Mouse (Mus musculus): ENCODE measurements around the gene Acap2. TPM values are rescaled to one million over a fixed set of nuclear protein-coding genes. Genes with fewer than 3 reads are reported as not detected.

The Acap2 gene
- polyA plus RNA-seq, 1 experiment, result 53.1 TPM

GRCm38 (mm10) chr16:31211503-31211902 is 10.5 kb upstream of the Acap2 start:
- TF ChIP-seq POLR2A (IDR thresholded peaks at IDR 0.05; ENCODE audit: extremely low read depth, insufficient read depth, low read length), result no peak
- TF ChIP-seq CTCF (IDR thresholded peaks at IDR 0.05; ENCODE audit: extremely low read depth, insufficient read depth, low read length), result no peak
- H3K27ac ChIP-seq (ENCODE audit: insufficient read depth, low read length), result no peak overlapping the region
- no peaks in the 10 kb centered on the region for H3K4me1 ChIP-seq (ENCODE audit: control insufficient read depth, insufficient read depth, low read length)
- H3K4me3 ChIP-seq (ENCODE audit: insufficient read depth, low read length), result no peak overlapping the region

GRCm38 (mm10) chr16:31210453-31210852 is 9.4 kb upstream of the Acap2 start:
- TF ChIP-seq CTCF (IDR thresholded peaks at IDR 0.05; ENCODE audit: extremely low read depth, insufficient read depth, low read length) (no peak), POLR2A (IDR thresholded peaks at IDR 0.05; ENCODE audit: extremely low read depth, insufficient read depth, low read length) (no peak)
- H3K4me1 ChIP-seq (ENCODE audit: control insufficient read depth, insufficient read depth, low read length), result no peaks in the 10 kb centered on the region
- no peak overlapping the region for H3K4me3 ChIP-seq (ENCODE audit: insufficient read depth, low read length)
- H3K27ac ChIP-seq (ENCODE audit: insufficient read depth, low read length), result no peak overlapping the region

GRCm38 (mm10) chr16:31209911-31210310 is 8.9 kb upstream of the Acap2 start:
- no peak overlapping the region for H3K27ac ChIP-seq (ENCODE audit: insufficient read depth, low read length)
- TF ChIP-seq CTCF (IDR thresholded peaks at IDR 0.05; ENCODE audit: extremely low read depth, insufficient read depth, low read length) (no peak), POLR2A (IDR thresholded peaks at IDR 0.05; ENCODE audit: extremely low read depth, insufficient read depth, low read length) (no peak)
- no peak overlapping the region for H3K4me3 ChIP-seq (ENCODE audit: insufficient read depth, low read length)
- H3K4me1 ChIP-seq (ENCODE audit: control insufficient read depth, insufficient read depth, low read length), result no peaks in the 10 kb centered on the region

- Histone ChIP-seq H3K27ac (ENCODE audit: insufficient read depth, low read length) (no peak overlapping the region), H3K4me3 (ENCODE audit: insufficient read depth, low read length) (no peak overlapping the region), H3K4me1 (ENCODE audit: control insufficient read depth, insufficient read depth, low read length) (no peaks in the 10 kb centered on the region)
- no peak for TF ChIP-seq CTCF (IDR thresholded peaks at IDR 0.05; ENCODE audit: extremely low read depth, insufficient read depth, low read length)
- no peak for TF ChIP-seq POLR2A (IDR thresholded peaks at IDR 0.05; ENCODE audit: extremely low read depth, insufficient read depth, low read length)
These were observed 4.7 kb upstream of the Acap2 start for GRCm38 (mm10) chr16:31205726-31206125.

- no peak overlapping the region for H3K4me3 ChIP-seq (ENCODE audit: insufficient read depth, low read length)
These were observed 4.1 kb upstream of the Acap2 start for GRCm38 (mm10) chr16:31205187-31205586.

GRCm38 (mm10) chr16:31204216-31204615 is 3.2 kb upstream of the Acap2 start:
- no peaks in the 10 kb centered on the region for H3K4me1 ChIP-seq (ENCODE audit: control insufficient read depth, insufficient read depth, low read length)
- TF ChIP-seq POLR2A (IDR thresholded peaks at IDR 0.05; ENCODE audit: extremely low read depth, insufficient read depth, low read length) (no peak), CTCF (IDR thresholded peaks at IDR 0.05; ENCODE audit: extremely low read depth, insufficient read depth, low read length) (no peak)
- no peak overlapping the region for H3K27ac ChIP-seq (ENCODE audit: insufficient read depth, low read length)
- no peak overlapping the region for H3K4me3 ChIP-seq (ENCODE audit: insufficient read depth, low read length)

More at GRCm38 (mm10) chr16:31205187-31205586, 4.1 kb upstream of the Acap2 start:
- no peak overlapping the region for H3K27ac ChIP-seq (ENCODE audit: insufficient read depth, low read length)
- H3K4me1 ChIP-seq (ENCODE audit: control insufficient read depth, insufficient read depth, low read length), result no peaks in the 10 kb centered on the region
- TF ChIP-seq POLR2A (IDR thresholded peaks at IDR 0.05; ENCODE audit: extremely low read depth, insufficient read depth, low read length) (no peak), CTCF (IDR thresholded peaks at IDR 0.05; ENCODE audit: extremely low read depth, insufficient read depth, low read length) (no peak)

GRCm38 (mm10) chr16:31201704-31202103 is 659 bp upstream of the Acap2 start:
- Histone ChIP-seq H3K27ac (ENCODE audit: insufficient read depth, low read length) (no peak overlapping the region), H3K4me3 (ENCODE audit: insufficient read depth, low read length) (no peak overlapping the region)

GRCm38 (mm10) chr16:31199926-31200789 is 887 bp downstream of the Acap2 start:
- Histone ChIP-seq H3K27ac (ENCODE audit: insufficient read depth, low read length) (peak overlapping the region; percentile 92), H3K4me1 (ENCODE audit: control insufficient read depth, insufficient read depth, low read length) (peaks cover 5% of the 10 kb centered on the region), H3K4me3 (ENCODE audit: insufficient read depth, low read length) (peak overlapping the region; percentile 75)
- TF ChIP-seq POLR2A (IDR thresholded peaks at IDR 0.05; ENCODE audit: extremely low read depth, insufficient read depth, low read length) (peak; percentile 27), CTCF (IDR thresholded peaks at IDR 0.05; ENCODE audit: extremely low read depth, insufficient read depth, low read length) (no peak)

More at GRCm38 (mm10) chr16:31201704-31202103, 659 bp upstream of the Acap2 start:
- H3K4me1 ChIP-seq (ENCODE audit: control insufficient read depth, insufficient read depth, low read length), result peaks cover 3% of the 10 kb centered on the region; the same call in 1 of the 2 replicates
- TF ChIP-seq POLR2A (IDR thresholded peaks at IDR 0.05; ENCODE audit: extremely low read depth, insufficient read depth, low read length) (no peak), CTCF (IDR thresholded peaks at IDR 0.05; ENCODE audit: extremely low read depth, insufficient read depth, low read length) (no peak)

- TF ChIP-seq POLR2A (IDR thresholded peaks at IDR 0.05; ENCODE audit: extremely low read depth, insufficient read depth, low read length) (no peak), CTCF (IDR thresholded peaks at IDR 0.05; ENCODE audit: extremely low read depth, insufficient read depth, low read length) (no peak)
- H3K4me1 ChIP-seq (ENCODE audit: control insufficient read depth, insufficient read depth, low read length), result peaks cover 8% of the 10 kb centered on the region
- peak overlapping the region; percentile 75 for H3K4me3 ChIP-seq (ENCODE audit: insufficient read depth, low read length)
- peak overlapping the region; percentile 92; the same call in 1 of the 2 replicates for H3K27ac ChIP-seq (ENCODE audit: insufficient read depth, low read length)
These were observed 1.5 kb downstream of the Acap2 start for GRCm38 (mm10) chr16:31199591-31199925.

- Histone ChIP-seq H3K4me1 (ENCODE audit: control insufficient read depth, insufficient read depth, low read length) (peaks cover 20% of the 10 kb centered on the region), H3K4me3 (ENCODE audit: insufficient read depth, low read length) (no peak overlapping the region), H3K27ac (ENCODE audit: insufficient read depth, low read length) (no peak overlapping the region)
- TF ChIP-seq CTCF (IDR thresholded peaks at IDR 0.05; ENCODE audit: extremely low read depth, insufficient read depth, low read length) (no peak), POLR2A (IDR thresholded peaks at IDR 0.05; ENCODE audit: extremely low read depth, insufficient read depth, low read length) (no peak)
These were observed 4.1 kb downstream of the Acap2 start for GRCm38 (mm10) chr16:31196971-31197370.
